Mouse (Mus musculus): ENCODE measurements at regions not wholly inside any gene's neighbourhood (a gene's known extent, or its start where the extent isn't known, plus 50 kb on each side); places are given as distances from the start of the nearest gene placed in this dataset.

DNA sequence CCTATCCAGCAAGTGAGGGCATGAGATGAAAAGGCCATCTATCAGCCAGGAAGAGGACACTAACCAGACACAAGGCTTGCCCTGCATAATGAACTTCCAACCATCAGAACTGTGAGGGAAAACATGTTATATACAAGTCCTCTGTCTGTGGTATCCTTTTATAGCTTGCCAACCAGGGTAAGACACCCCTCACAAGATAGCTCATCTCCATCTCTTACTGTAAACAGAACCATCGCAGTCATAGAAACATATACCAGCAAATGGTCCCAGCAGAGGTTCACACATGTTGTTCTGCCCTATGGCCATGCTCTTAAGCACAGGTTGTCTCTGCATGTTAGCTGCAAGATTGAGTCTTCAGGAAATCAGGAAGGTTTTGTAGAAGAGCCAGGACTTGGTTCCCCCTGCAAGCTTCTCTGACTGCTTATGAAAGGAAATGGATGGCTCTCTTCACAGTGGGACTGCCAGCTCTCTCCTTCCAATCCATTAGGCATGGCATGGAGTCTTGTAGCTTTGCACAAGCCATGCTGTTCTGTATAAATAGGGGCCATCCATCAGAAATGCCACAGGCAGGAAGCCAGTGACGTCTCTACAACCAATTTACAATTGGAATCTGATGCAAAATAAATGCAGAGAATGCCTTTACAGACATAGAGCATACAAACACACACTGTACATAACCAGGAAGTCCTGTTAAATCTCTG is 1514.0 kb upstream of the Lrrc6 start:
- no peak for DNase-seq

DNA sequence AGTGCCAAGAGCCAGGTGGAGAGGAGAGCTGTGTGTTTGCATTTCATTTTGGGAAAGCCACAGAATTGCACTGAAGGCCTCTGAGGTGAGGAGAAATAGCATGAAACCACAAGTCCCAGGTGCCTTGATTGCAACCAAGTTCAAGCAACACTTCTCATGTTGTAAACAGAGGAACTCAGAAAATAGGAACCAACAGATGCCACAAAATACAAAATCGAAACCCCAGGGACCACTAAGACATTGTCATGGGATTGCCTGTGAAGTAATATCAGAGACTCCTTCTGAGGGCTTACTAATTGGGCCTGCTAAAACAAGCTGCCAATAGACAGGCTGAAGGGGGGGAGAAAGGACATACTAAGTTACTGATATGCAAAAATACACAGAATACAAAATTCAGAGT is 1510.5 kb upstream of the Lrrc6 start:
- DNase-seq = no peak

DNA sequence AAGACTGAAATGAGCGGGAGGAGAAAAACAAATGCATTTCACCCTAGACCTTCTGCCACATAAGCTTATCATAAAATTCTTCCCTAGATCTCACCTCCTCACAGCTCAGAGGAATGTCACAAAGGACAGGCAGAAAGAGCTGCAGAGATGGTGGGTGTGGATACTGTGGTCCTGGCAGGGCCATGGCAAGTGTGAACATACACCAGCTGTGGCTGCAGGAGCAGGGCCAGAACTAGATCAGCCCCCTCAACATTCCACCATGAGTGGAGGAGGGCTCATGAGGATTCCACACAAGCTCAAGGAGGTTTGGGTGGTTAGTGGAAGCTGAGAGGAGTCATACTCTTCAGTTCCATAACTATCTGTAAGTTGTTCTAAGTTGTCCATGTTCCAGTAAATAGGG is 1509.5 kb upstream of the Lrrc6 start:
- DNase-seq = no peak

DNA sequence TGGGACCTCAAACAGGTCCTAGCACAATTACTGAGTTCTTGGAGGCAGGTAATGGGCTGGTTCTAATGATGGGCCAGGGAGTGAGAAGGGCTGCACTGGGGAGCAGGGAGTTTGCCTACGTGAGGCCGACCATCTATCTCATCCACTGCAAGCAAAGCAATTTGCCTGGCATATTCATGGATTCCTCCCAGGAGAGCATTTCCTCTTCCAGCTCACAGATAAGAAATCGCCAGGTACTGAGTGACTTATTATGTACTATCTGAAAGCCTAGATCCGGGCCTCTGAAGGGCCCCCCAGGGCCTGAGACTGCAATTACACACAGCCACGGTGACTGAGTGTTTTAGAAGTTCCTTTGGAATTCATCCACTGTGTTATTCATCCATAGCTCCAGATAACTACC is 1504.1 kb upstream of the Lrrc6 start:
- no peak for DNase-seq

DNA sequence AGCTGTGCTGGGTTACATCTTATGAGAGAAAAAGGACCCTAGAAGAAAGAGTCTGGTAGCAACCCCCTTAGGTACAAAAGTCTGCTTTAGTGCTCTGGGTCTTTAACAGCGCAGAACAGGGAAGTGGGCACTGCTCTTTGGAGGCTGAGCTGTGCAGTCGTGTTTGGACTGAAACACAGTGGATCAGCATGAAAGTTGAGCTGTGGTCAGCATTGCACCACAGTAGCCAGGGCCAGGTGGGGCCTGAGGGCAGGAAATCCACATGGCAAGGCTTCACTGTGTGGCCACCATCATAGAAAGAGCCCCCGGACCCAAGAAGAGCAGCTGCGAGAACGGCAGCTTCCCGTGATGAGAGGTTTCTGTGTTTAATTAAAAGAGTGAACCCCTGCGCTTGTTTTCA is 1495.8 kb upstream of the Lrrc6 start:
- no peak for DNase-seq

DNA sequence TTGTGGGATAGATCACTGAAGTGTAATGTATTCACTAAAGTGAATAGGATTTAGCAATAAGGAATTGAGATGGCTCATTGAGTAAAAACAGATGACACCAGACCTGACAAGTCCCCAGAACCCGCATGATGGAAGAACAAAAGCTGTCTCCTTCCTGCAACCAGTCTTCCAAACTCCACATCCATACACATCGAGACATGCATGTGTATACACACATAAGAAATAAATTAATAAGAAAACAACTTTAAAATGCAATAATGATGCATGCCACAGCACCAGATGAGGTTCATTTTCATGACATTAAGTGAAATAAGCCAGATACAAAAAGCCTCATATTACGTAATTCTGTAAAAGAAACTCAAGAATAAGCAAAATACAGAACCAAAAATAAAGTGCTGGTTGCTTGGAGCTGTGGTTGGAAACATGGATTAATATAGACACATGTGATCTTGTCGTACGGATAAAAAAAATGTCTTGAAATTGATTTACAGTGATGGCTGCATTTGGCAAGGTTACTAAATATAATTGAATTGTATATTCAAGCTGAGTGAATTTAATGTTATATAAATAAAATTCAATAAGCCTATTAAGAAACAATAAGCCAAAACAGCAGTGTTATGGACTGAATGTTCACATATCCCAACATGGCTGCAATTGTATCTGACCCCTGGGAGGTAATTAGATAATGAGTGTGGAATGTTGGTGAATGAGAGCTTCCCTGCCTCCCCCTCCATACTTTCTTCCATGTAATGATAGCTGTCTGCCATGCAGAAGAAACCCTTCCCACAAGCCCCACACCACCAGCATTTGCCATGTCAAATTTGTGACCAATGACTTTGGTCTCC is 1488.9 kb upstream of the Lrrc6 start:
- no peak for DNase-seq

DNA sequence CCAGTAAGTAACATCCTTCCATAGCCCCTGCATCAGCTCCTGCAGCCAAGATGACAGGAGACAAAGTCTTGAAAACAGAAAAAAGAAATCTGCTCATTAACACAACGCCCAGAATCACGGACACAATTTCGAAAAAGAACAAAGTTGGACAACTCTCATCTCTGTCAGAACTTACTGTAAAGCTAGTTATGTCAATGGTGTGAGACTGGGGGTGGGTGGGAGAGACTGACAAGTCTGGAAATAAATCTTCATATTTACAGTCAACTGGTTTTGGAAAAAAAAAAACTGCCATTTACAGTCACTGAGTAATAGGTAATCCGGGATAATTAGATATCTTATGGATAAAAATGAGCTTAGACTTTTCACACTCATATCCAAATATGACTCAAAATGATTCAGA is 1487.2 kb upstream of the Lrrc6 start:
- DNase-seq = no peak

DNA sequence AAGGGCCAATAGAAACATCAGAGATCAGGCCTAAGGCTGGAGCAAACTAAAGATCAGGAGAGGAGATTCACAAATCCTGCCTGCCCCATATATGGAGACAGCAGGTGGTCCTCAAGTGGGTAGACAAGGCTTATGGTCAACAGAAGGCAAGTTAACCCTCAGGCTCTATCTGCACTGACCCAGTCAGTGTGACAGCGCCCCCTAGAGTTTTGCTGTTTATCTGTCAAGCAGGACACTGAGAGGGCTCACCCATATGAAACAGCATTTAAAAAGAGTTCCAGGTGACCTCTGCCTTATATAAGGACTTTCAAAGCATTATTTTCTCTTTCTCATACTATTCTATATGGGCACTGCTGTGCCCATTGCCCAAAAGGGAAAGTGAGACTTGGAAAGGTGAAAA is 1482.5 kb upstream of the Lrrc6 start:
- DNase-seq = no peak

DNA sequence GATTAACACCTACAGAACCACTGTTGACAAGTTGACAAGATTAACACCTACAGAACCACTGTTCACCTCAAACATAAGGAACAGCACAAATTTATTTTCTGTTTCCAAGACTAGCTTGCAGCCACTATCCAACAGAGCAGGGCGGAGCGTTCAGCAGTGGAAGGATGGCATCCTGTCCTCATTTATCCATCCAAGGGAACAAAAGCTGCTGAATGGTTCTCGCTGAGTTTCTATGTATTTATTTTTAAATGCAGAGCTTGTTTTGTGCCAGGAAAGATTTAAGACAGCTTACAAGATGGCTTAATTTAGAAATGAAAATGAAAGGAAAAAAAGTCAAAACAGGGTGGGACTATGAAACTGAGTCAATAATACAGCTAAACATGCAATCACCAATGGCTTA is 1481.2 kb upstream of the Lrrc6 start:
- no peak for DNase-seq

DNA sequence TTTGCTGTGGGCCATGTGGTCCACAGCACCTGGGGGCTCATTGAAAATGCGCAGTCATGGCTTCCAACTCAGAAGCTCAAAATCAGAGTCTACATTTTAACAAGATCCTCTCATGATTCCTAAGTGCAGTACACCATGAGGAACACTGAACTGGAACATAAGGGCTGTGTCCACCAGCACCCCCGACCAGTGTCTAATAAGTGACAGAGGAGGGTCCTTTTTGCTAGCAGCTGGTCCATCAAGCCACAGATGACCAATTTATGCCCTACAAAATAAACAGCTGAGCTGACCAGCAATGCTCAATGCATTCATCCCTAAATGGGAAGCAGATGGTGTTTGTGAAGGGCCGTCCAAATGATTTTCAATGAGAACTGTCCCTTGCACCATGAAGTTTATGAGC is 1478.7 kb upstream of the Lrrc6 start:
- no peak for DNase-seq

DNA sequence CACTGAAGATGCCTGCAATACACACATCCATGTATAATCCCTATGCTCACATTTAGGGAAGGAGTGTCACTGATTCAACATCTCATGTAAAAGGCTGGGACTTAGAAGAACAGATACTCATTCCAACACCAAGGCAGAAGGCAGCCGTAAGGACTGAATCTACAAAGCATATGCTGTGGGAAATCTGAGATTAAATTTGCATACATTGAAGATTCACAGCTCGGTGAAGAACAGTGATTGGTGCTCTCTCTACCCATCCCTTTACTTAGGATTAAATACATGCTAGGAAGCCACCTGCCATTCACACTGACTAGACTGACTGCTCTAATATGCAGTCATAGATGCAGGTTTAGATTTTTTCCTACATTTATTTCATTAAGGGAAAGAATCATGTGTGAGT is 1476.5 kb upstream of the Lrrc6 start:
- DNase-seq = no peak

DNA sequence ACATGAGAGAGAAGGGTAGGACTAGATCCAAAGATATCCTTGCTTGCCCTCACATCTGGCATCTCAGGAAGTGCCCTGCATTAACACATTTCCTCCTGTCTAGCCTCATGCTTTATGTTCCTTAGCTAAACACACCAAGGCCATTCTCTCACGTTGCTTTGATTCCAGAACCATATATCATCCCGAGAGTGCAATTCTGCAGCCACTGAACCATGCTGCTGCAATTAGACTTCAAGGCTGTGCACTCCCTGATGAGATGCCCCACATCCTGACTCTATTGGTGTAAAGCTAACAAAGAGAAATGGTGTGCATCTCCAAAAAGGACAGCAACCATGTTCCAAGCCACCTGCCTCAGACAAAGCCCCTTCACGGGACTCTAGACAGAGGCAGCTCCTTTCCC is 1471.3 kb upstream of the Lrrc6 start:
- DNase-seq = no peak

DNA sequence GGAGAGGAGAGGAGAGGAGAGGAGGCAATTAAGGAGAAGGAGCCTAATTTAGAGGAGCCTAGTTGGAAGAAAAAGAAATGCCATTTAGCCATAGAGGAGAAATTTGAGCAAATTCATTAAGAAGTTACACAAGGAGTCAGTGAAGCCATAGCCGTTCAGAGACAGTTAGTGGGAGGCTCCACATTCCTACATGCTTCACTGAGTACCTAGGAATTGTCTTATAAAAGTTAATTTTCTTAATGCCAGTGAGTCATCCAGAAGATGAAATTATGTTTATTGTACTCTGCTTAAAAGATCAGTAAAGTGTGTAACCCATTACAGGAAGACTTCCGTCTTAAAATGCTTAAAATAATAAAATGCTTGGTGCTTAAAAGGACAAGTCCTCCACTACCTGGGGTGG is 1453.5 kb upstream of the Lrrc6 start:
- no peak for DNase-seq

DNA sequence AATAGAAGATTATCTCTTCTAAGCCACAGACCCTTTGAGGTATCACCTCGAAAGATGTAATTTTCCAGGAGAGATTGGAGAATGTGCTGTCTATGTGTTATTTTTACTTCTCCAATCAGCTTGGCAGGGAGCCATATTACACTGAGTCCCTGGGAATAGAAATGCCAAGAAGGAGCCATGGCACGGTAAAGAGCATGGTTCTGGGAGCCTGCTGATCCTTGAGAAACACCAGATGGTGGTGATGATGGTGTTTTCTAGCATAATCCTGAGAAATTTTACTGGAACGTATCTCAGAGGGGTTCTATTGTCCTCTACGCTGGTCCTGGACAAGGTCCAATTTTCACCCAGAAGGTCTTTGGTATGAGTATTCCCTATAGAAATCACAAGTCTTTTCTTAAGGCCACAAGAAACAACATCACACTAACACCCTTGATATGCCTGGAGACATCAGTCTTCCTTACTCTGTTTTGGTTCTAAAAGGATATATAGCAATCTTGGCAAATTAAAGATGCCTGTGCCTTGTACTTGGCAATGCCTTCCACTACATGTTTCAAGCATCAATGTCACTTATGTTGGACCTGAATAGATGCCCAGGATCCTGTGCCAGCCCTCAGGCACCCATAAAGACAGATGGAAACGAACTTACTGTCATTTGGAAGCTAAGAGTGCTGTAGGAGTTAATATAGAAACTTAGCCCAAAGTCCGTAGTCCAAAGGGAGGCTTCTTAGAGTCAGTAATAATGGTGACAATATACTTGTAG is 1449.8 kb upstream of the Lrrc6 start:
- DNase-seq = no peak

DNA sequence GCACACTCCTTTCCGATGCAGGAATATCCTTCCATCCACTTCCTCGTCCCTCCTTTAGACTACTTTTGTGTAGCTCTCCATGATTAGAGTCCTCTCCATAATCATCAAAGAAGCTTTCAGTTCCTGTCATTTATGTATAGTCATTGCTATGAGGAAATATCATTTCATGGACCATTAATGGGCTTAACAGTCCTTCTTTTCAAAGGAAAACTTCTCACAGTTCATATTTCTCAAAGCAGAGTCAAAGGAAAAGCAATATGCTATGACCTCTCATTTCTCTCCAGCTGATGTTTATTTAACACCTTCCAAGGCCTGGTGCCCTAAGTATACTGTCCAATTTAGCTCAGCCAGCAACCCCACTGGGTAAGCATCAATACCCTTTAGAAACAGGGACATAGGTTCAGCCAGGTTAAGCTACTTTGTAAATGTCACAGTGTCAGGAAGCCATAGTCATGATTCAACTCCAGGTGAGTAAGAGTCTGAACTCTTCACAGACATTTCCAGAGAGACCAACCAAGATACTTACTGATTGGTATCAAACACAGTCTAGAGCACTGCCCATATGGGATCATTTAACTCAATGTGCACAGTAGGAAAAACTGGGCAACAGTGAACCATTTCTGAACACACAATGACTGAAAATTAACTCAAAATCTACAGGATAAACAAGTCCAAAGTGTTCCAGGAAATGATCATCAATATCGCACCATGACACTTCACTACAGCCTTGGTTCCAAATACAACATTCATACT is 1443.8 kb upstream of the Lrrc6 start:
- no peak for DNase-seq

DNA sequence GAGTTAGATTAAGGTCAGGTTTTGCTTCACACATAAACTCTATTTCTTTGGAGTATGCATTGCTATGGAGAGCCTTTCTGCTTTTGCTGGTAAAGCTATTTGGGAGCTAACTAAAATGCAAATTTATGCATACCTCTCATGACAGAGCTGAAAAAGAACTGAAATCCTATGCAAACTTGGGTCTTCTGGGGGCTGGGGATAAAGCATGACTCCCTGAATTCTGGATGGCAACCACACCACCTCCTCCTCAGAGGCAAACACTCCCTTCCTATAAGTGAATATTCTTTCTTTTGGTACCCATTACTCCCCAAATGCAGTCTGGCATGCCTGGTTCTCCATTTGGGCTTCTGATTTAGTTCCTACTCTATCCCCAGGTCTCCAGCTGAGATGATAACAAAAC is 1442.3 kb upstream of the Lrrc6 start:
- no peak for DNase-seq

DNA sequence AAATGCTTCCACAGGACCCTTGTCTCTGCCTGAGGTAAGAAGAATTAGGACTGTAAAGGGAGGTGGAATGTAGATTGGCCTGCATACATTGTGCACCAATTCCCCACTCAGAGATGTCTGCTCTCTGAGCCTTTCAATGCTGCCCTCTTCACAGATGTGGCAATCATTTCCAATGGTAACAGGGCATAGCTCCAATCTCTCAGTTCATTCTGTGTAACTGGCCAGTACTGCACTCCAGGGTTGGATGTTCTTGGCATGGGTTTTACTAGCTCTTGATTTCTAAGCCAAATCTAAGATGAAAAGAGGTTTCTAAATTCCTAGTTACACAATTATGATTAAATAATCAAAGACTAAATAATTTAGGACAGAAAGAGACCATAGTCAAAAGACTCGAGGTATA is 1439.8 kb upstream of the Lrrc6 start:
- peak; percentile 35 to 41 for DNase-seq

DNA sequence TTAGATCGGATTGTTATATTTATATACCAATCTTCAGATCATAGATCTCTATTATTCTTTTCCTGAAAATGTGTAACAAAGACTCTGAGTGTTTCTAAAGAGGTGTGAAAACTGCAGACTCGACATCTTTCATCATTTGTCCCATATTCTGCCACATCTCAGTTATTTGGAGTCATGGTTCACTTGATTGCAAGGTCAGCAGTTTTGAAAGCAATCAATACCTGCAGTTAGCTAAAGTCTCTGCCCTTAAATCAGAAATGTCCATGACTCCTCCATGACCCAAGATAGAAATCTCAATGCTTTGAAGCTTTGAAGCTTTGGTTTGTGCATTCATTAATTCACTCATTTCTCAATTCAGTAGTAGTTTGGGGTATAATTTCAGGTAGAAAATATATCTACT is 1424.2 kb upstream of the Lrrc6 start:
- no peak for DNase-seq

DNA sequence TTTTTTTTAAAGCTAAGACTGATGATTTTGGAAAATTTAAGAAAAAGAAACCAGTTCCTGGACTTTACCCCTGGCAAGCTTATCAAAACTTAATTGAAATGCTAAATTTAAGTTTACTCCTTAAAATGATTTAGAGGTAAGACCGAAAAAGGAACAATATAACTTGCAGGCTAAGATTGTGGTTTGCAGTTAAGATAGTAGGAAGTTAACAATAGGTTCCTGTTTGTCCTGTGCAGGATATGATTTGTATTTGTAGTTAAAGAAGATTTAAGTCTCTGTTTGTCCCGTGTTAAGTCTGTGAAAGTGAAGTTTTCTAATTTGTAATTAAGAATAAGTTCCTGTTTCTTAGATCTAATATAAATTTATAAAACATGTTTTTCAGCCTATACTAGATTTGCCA is 1406.3 kb upstream of the Lrrc6 start:
- DNase-seq = no peak

DNA sequence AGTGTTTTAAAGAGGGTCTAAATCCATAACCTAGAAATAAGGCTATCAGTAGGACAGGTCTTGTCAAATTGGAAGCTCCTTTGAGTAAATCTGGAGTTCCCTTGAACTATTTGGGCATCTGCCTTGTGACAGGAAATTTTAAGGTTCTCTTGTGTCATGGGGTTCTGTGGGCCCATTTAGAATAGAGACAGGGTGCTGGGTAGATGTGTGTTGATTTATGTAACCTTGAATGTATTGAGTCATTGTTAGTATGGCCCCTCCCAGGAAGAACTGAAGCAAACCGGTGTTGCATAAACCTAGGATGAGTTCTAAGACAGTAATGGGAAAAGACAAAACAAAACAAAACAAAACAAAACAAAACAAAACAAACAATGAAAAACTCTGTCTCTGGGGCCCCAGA is 1404.6 kb upstream of the Lrrc6 start:
- no peak for DNase-seq

DNA sequence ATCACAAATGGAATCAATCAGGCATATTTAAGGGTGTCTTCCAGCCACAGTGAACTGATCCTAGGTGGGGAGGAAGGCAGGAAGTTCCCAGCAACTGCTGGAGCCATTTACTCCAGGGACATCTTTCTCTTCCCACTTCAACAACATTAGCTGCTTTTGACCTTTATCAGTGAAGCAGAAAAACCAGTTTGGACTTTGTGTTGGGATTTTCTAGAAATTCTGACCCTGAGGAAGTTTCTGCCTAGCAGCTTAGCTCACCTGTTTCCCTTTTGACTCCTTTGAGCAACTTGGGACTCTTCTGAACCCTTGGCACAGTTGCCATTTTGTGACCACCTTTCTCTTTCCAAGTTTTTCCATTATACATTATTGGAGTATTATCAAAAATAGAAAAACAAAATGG is 1403.9 kb upstream of the Lrrc6 start:
- no peak for DNase-seq

DNA sequence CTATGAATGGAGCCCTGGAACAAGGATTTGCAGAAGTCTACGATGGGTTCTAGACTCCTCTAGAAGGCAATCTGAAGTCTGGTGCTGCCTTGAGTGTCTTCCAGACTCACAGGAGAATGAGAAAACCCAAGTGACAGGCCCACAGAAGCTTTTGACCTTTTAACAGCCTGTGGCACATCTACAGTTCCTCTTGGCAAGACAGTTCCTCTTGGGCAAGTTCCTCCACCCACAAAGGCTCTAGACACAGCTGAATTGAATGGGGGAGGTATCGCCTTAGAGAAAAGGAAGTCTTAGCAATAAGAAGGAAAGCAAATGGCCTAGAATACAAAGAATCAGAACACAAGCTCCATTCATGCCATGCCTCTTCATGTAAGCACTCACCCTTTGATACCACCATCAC is 1402.3 kb upstream of the Lrrc6 start:
- peak; percentile 27 to 33 for DNase-seq

DNA sequence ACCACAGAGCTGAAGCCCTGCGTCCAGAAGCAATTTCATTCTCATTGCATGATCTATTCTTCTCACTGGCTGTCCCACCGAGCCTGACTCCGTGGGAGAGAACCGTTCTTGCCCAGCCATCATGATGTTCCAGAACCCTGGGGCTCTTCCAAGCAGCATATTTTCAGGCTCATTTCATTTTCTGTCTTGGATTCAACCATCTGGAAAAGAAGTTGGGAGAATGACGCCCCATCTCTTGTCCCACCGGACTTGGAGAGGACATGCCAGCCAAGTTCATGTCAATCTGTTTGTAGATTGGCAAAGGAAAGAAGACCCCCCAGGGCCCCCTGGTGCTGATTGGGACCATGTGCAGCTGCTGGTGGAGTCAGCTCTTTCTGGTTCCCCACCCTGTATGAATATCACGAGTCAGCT is 1400.5 kb upstream of the Lrrc6 start:
- DNase-seq = peak; percentile 6 to 11

All from lung, adult 18-20 months (tissue).